Mouse (Mus musculus) cerebellum, adult 2 months (tissue): ENCODE results near the gene Diexf. TPM values are rescaled to one million over a fixed set of nuclear protein-coding genes. Genes with fewer than 3 reads are reported as not detected.

Experiments used
- DNase-seq, 2 experiments: peaks; one replicate each; pipeline ENCODE4 v3.0.0; 2021
- H3K27ac ChIP-seq: fragments of 200-500 bp; 2 replicates; pipeline ENCODE4 v1.5.1; 2012; ENCODE audit warnings: low read length, control low read depth, inconsistent platforms; ENCODE audit not compliant: insufficient read depth
- H3K27me3 ChIP-seq: fragments of 200-500 bp; 2 replicates; pipeline ENCODE4 v1.6.1; 2012; ENCODE audit warnings: inconsistent platforms, mild to moderate bottlenecking, low read length, moderate library complexity; ENCODE audit not compliant: control insufficient read depth, insufficient read depth
- H3K4me1 ChIP-seq: fragments of 200-500 bp; 2 replicates; pipeline ENCODE4 v1.6.1; 2011; ENCODE audit warnings: low read length; ENCODE audit not compliant: control insufficient read depth, insufficient read depth
- H3K4me3 ChIP-seq: fragments of 200-500 bp; replicated peaks from 2 replicates; pipeline ENCODE3; 2011; ENCODE audit warnings: mild to moderate bottlenecking, low read depth, low read length, control low read depth; ENCODE audit not compliant: insufficient read depth
- CTCF ChIP-seq: fragments of 200-500 bp; IDR thresholded peaks from 2 replicates; pipeline ENCODE4 v1.5.1; 2011; ENCODE audit warnings: low read depth, mild to moderate bottlenecking, control low read depth, low read length, moderate library complexity, borderline replicate concordance; ENCODE audit not compliant: insufficient read depth
- POLR2A ChIP-seq: fragments of 200-500 bp; IDR thresholded peaks from 2 replicates; pipeline ENCODE4 v1.6.1; 2011; ENCODE audit warnings: low read length, control low read depth, borderline replicate concordance; ENCODE audit not compliant: insufficient read depth
- WGBS: fragments of 180-500 bp; shearing (Covaris S2); methylation state at CpG from one replicate; pipeline ENCODE4 v1.1.7; 2018; 5-methylcytosine and 5-hydroxymethylcytosine counted together
- polyA plus RNA-seq: library from polyadenylated mRNA; depleted of rRNA; stranded (reverse); fragments of >200 nt; gene quantifications from 2 replicates; pipeline ENCODE4 v1.2.3, GENCODE M21; 2012

The Diexf gene
- polyA plus RNA-seq, 1 experiment: 17.7 TPM

GRCm38 (mm10) chr1:193160317-193161032, 30.4 kb upstream of the Diexf start:
- no peaks in the 10 kb centered on the region for H3K4me1 ChIP-seq
- H3K4me3 ChIP-seq: no peak overlapping the region
- no peak for DNase-seq
- H3K27me3 ChIP-seq: no peaks in the 10 kb centered on the region
- WGBS: 22% methylated on average over 18 of the region's 18 CpGs
- H3K27ac ChIP-seq: no peak overlapping the region
- no peak for TF ChIP-seq CTCF
- no peak for TF ChIP-seq POLR2A

- no peaks in the 10 kb centered on the region for H3K27me3 ChIP-seq
- no peak overlapping the region for H3K4me3 ChIP-seq
- TF ChIP-seq POLR2A: no peak
- no peak for TF ChIP-seq CTCF
- 77% methylated on average over 1 of the region's 1 CpGs for WGBS
- H3K27ac ChIP-seq: no peak overlapping the region
- no peak for DNase-seq
- no peaks in the 10 kb centered on the region for H3K4me1 ChIP-seq
Measured at GRCm38 (mm10) chr1:193159613-193160012, 29.5 kb upstream of the Diexf start.

- Histone ChIP-seq H3K4me1 (no peaks in the 10 kb centered on the region), H3K27ac (no peak overlapping the region), H3K4me3 (no peak overlapping the region), H3K27me3 (no peaks in the 10 kb centered on the region)
- DNase-seq: no peak
- no peak for TF ChIP-seq CTCF
- TF ChIP-seq POLR2A: no peak
- WGBS: 75% methylated on average over 3 of the region's 3 CpGs
Measured at GRCm38 (mm10) chr1:193159163-193159562, 29.1 kb upstream of the Diexf start.

GRCm38 (mm10) chr1:193157111-193157492, 27.0 kb upstream of the Diexf start:
- no peak overlapping the region for H3K27ac ChIP-seq
- no peak for DNase-seq
- no peaks in the 10 kb centered on the region for H3K4me1 ChIP-seq
- no peaks in the 10 kb centered on the region for H3K27me3 ChIP-seq
- 50% methylated on average over 8 of the region's 8 CpGs for WGBS
- TF ChIP-seq CTCF (no peak), POLR2A (no peak)
- no peak overlapping the region for H3K4me3 ChIP-seq

GRCm38 (mm10) chr1:193156316-193157110, 26.4 kb upstream of the Diexf start:
- no peak for TF ChIP-seq CTCF
- Histone ChIP-seq H3K27me3 (no peaks in the 10 kb centered on the region), H3K4me1 (no peaks in the 10 kb centered on the region), H3K4me3 (no peak overlapping the region), H3K27ac (no peak overlapping the region)
- DNase-seq: no peak
- 79% methylated on average over 15 of the region's 15 CpGs for WGBS

GRCm38 (mm10) chr1:193153561-193153960, 23.5 kb upstream of the Diexf start:
- Histone ChIP-seq H3K27me3 (no peaks in the 10 kb centered on the region), H3K4me3 (no peak overlapping the region), H3K27ac (no peak overlapping the region), H3K4me1 (no peaks in the 10 kb centered on the region; the same call in none of the 2 replicates)
- no peak for DNase-seq
- TF ChIP-seq POLR2A (no peak), CTCF (no peak)
- WGBS: 53% methylated on average over 16 of the region's 16 CpGs

- 7% methylated on average over 30 of the region's 30 CpGs for WGBS
Measured at GRCm38 (mm10) chr1:193152872-193153271, 22.8 kb upstream of the Diexf start, which contains the start of gene Irf6. Gene Irf6 (plus strand): TSS chr1:193153111.

GRCm38 (mm10) chr1:193151134-193151533, 21.1 kb upstream of the Diexf start:
- no peak overlapping the region for H3K27ac ChIP-seq
- TF ChIP-seq CTCF (no peak), POLR2A (no peak)
- no peaks in the 10 kb centered on the region; the same call in none of the 2 replicates for H3K4me1 ChIP-seq
- H3K27me3 ChIP-seq: no peaks in the 10 kb centered on the region
- H3K4me3 ChIP-seq: no peak overlapping the region
- no peak for DNase-seq
- WGBS: 27% methylated on average over 7 of the region's 7 CpGs

More at GRCm38 (mm10) chr1:193152872-193153271, 22.8 kb upstream of the Diexf start, which contains the start of gene Irf6:
- TF ChIP-seq CTCF (no peak), POLR2A (no peak)
- no peak for DNase-seq
- no peaks in the 10 kb centered on the region for H3K27me3 ChIP-seq
- no peak within 1 kb of the TSS for H3K4me3 ChIP-seq
- H3K27ac ChIP-seq: no peak within 1 kb of the TSS
- no peaks in the 10 kb centered on the region; the same call in none of the 2 replicates for H3K4me1 ChIP-seq
